Mouse (Mus musculus) hindbrain, embryonic 10.5 days (tissue): Measurements from ENCODE around the gene Gm49325. TPM values are rescaled to one million over a fixed set of nuclear protein-coding genes. Genes with fewer than 3 reads are reported as not detected.

ENCODE experiments used
- DNase-seq: peaks from one replicate; pipeline ENCODE4 v3.0.0-alpha.2; 2017; ENCODE audit warnings: low spot score
- H3K27ac ChIP-seq: fragments of 300-500 bp; sonication (generic); 2 replicates; pipeline ENCODE4 v1.5.1; 2016; ENCODE audit warnings: mild to moderate bottlenecking, moderate library complexity
- H3K27me3 ChIP-seq: fragments of 300-500 bp; sonication (generic); 2 replicates; pipeline ENCODE4 v1.6.1; 2016; ENCODE audit warnings: mild to moderate bottlenecking; ENCODE audit not compliant: poor library complexity, insufficient read depth, severe bottlenecking
- H3K36me3 ChIP-seq: fragments of 300-500 bp; sonication (generic); 2 replicates; pipeline ENCODE4 v1.6.1; 2016; ENCODE audit warnings: mild to moderate bottlenecking, moderate library complexity
- H3K4me1 ChIP-seq: fragments of 300-500 bp; sonication (generic); replicated peaks from 2 replicates; pipeline ENCODE4 v1.6.1; 2016; ENCODE audit warnings: mild to moderate bottlenecking
- H3K4me3 ChIP-seq: fragments of 300-500 bp; sonication (generic); 2 replicates; pipeline ENCODE4 v1.5.1; 2016; ENCODE audit warnings: mild to moderate bottlenecking, moderate library complexity
- H3K9me3 ChIP-seq: fragments of 300-500 bp; sonication (generic); 2 replicates; pipeline ENCODE4 v1.6.1; 2016; ENCODE audit warnings: mild to moderate bottlenecking, moderate library complexity
- WGBS: fragments of 180-500 bp; shearing (Covaris S2); methylation state at CpG from one replicate; pipeline ENCODE4 v1.1.7; 2016; 5-methylcytosine and 5-hydroxymethylcytosine counted together
- polyA plus RNA-seq: library from polyadenylated mRNA; unstranded; fragments of >200 nt; fragmentation: Nextera tagmentation; extraction: Ambion mirVana; gene quantifications from 2 replicates; pipeline ENCODE4 v1.2.1, GENCODE M21; 2016

The Gm49325 gene
- polyA plus RNA-seq, 1 experiment from 2014 or later: 4.4 TPM

GRCm38 (mm10) chr10:77580027-77580920 lies 25.7 kb upstream of the Gm49325 start:
- WGBS: 63% methylated on average over 10 of the region's 10 CpGs
- no peaks in the 10 kb centered on the region for H3K27me3 ChIP-seq

GRCm38 (mm10) chr10:77581023-77581407 lies 25.0 kb upstream of the Gm49325 start:
- no peak for DNase-seq
- Histone ChIP-seq H3K36me3 (0 out of 2 replicates have a peak, but pooled peaks cover 4% of the 10 kb centered on the region), H3K27me3 (no peaks in the 10 kb centered on the region), H3K9me3 (no peaks in the 10 kb centered on the region), H3K4me3 (peak overlapping the region; percentile 85), H3K4me1 (peaks cover 31% of the 10 kb centered on the region), H3K27ac (peak overlapping the region; percentile 93)
- WGBS: 11% methylated on average over 8 of the region's 8 CpGs

More at GRCm38 (mm10) chr10:77580027-77580920, 25.7 kb upstream of the Gm49325 start:
- no peaks in the 10 kb centered on the region for H3K36me3 ChIP-seq
- H3K27ac ChIP-seq: 0 out of 2 replicates have a peak overlapping the region, but pooled peaks have one; percentile 93
- no peaks in the 10 kb centered on the region for H3K9me3 ChIP-seq
- H3K4me3 ChIP-seq: no peak overlapping the region
- H3K4me1 ChIP-seq: peaks cover 31% of the 10 kb centered on the region
- DNase-seq: no peak

GRCm38 (mm10) chr10:77581408-77582284 lies 24.4 kb upstream of the Gm49325 start, which contains the start of gene Pttg1ip:
Pttg1ip (plus strand) TSS chr10:77581720.
- Histone ChIP-seq H3K27ac (peak within 1 kb of the TSS; percentile 93), H3K36me3 (peaks cover 8% of the 10 kb centered on the region; the same call in 1 of the 2 replicates), H3K4me3 (peak within 1 kb of the TSS; percentile 85), H3K4me1 (peaks cover 31% of the 10 kb centered on the region), H3K27me3 (no peaks in the 10 kb centered on the region), H3K9me3 (no peaks in the 10 kb centered on the region)
- peak; percentile 96 for DNase-seq
- under 1% methylated on average over 64 of the region's 64 CpGs for WGBS

GRCm38 (mm10) chr10:77582285-77582618 lies 23.7 kb upstream of the Gm49325 start:
- no peaks in the 10 kb centered on the region for H3K9me3 ChIP-seq
- H3K36me3 ChIP-seq: peaks cover 14% of the 10 kb centered on the region
- H3K4me1 ChIP-seq: peaks cover 32% of the 10 kb centered on the region
- 9% methylated on average over 8 of the region's 8 CpGs for WGBS
- peak overlapping the region; percentile 93 for H3K27ac ChIP-seq
- peak overlapping the region; percentile 85 for H3K4me3 ChIP-seq
- no peak for DNase-seq
- no peaks in the 10 kb centered on the region for H3K27me3 ChIP-seq

- no peak overlapping the region for H3K4me3 ChIP-seq
- peaks cover 42% of the 10 kb centered on the region for H3K4me1 ChIP-seq
- no peaks in the 10 kb centered on the region for H3K9me3 ChIP-seq
- H3K36me3 ChIP-seq: peaks cover 31% of the 10 kb centered on the region
- DNase-seq: no peak
- WGBS: 78% methylated on average over 10 of the region's 10 CpGs
- H3K27me3 ChIP-seq: no peaks in the 10 kb centered on the region
- no peak overlapping the region for H3K27ac ChIP-seq
Measured at GRCm38 (mm10) chr10:77583795-77584422, 22.1 kb upstream of the Gm49325 start.

DNA sequence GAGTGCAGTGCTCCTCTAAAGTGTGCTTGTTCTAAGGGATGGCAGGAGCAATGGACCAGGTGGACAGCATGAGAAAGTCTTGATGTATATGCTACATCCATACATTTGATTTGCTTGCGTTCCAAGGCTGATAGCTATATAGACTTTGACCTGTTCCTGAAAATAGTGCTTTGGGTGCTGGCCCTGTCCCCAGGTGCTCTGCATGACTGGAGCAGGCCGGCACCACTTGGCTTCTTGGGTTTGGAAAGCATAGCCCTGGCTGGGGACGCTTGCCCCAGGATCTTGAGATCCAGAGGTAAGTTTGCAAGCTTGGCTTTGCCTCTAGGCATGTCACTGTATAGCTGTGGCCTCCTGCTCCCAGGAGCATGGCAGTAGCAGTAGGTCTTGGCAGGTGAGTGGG lies 19.4 kb upstream of the Gm49325 start:
- Histone ChIP-seq H3K36me3 (peaks cover 53% of the 10 kb centered on the region), H3K4me3 (no peak overlapping the region), H3K27ac (no peak overlapping the region), H3K4me1 (peaks cover 43% of the 10 kb centered on the region), H3K9me3 (no peaks in the 10 kb centered on the region), H3K27me3 (no peaks in the 10 kb centered on the region)
- WGBS: 93% methylated on average over 3 of the region's 3 CpGs
- no peak for DNase-seq

DNA sequence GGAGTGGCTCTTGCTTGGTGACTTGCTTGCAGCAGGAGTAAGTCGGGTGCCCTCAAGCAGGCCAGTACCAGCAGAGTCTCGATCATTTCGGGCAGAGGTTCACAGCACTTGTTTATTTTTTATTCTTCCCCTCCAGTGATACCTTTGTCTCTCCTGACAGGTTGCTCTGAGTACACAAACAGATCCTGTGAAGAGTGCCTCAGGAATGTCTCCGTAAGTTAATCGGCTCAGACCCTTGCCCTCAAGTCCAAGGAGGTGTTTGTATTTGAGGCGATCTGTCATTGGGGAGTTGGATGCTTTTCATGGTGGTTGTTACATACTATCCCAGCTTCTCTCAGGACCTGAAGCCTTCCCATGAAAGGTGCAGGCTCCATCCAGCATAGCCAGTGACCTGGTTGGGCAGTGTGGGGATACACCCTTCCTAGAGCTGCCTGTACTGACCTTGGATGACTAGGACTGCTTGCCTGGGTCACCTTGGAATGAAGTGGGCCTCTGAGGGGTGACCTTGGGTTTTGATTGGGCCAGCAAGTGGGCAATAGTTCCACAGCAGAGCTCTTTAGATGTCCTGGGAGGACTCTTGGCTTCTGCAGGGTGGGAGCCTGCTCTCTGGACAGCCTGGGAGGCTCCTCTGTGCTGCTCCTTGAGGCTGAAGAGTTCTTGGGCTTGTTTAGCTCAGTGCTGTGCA lies 18.8 kb upstream of the Gm49325 start:
- H3K27me3 ChIP-seq: no peaks in the 10 kb centered on the region
- peaks cover 58% of the 10 kb centered on the region for H3K36me3 ChIP-seq
- H3K4me3 ChIP-seq: no peak overlapping the region
- no peaks in the 10 kb centered on the region for H3K9me3 ChIP-seq
- H3K27ac ChIP-seq: peak overlapping the region; percentile 29; the same call in 1 of the 2 replicates
- no peak for DNase-seq
- H3K4me1 ChIP-seq: peaks cover 39% of the 10 kb centered on the region
- 90% methylated on average over 6 of the region's 6 CpGs for WGBS

GRCm38 (mm10) chr10:77588036-77588435 lies 18.0 kb upstream of the Gm49325 start:
- Histone ChIP-seq H3K27ac (no peak overlapping the region), H3K4me1 (peaks cover 31% of the 10 kb centered on the region), H3K4me3 (no peak overlapping the region), H3K9me3 (no peaks in the 10 kb centered on the region), H3K27me3 (no peaks in the 10 kb centered on the region), H3K36me3 (peaks cover 66% of the 10 kb centered on the region)
- no peak for DNase-seq
- WGBS: 89% methylated on average over 2 of the region's 2 CpGs

DNA sequence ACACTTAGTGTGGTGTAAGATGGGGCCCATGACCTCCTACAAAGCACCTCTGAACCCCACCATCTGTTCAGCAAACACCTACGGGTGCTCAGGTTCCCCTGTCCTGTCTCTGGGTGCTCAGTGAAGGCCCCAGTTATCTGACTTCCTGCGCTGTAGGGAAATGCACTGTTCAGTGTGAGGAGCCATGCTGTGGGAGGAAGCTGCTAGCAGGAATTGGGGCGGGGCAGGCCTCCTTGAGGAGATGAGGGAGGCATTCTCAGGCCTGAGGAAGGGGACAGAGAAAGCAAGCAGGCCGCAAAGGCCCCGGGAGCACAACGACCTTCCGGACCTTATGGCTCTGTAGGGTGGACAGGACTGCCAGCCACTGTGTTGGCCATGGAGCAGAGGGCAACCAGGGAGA lies 16.9 kb upstream of the Gm49325 start:
- Histone ChIP-seq H3K4me3 (no peak overlapping the region), H3K27ac (peak overlapping the region; percentile 23; the same call in 1 of the 2 replicates), H3K36me3 (peaks cover 77% of the 10 kb centered on the region), H3K27me3 (no peaks in the 10 kb centered on the region), H3K4me1 (peaks cover 22% of the 10 kb centered on the region), H3K9me3 (no peaks in the 10 kb centered on the region)
- WGBS: 81% methylated on average over 7 of the region's 7 CpGs
- DNase-seq: no peak

DNA sequence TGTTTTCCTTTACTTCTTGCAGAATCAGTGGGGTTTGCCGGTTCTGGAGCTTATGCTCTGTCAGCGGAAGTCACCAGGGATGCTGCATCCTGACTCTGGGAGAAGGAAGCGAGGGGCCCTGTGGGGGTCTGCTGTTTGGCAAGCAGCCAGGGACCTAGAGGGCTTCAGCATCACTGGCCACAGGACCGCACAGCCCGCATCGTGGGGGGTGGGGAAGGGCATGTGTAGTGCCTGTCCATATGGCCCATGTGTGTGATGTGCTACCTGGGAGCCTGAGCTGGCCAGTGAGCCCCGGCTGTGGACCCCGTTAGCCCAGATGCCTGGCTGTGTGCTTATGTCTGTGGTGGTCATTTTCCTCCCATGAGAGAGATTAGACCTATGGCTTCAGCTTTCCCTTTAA lies 16.2 kb upstream of the Gm49325 start:
- Histone ChIP-seq H3K36me3 (peaks cover 83% of the 10 kb centered on the region), H3K27me3 (no peaks in the 10 kb centered on the region), H3K9me3 (no peaks in the 10 kb centered on the region), H3K4me3 (no peak overlapping the region), H3K27ac (no peak overlapping the region), H3K4me1 (peaks cover 21% of the 10 kb centered on the region; the same call in 1 of the 2 replicates)
- DNase-seq: no peak
- WGBS: 89% methylated on average over 8 of the region's 8 CpGs

DNA sequence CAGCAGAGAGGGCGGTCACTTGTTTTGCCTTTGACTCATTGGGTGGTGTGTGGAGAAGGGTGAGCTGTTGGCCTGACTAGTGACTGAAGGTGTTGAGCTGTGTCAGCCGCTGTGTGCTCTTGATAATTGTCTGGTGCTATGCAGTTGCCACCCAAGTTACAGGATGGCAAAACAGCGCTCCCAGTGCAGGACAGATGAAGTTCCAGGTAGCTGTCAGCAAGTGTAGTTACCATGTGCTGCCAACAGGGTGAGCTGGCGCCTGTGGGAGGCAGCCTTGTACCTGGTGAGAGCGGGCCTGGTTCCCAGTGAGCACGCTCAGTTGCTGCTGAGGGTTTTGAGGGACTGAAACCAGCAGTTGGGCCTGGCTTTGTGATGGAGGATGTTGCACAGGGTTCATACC lies 15.2 kb upstream of the Gm49325 start:
- H3K27ac ChIP-seq: no peak overlapping the region
- no peaks in the 10 kb centered on the region for H3K27me3 ChIP-seq
- DNase-seq: peak; percentile 61
- no peak overlapping the region for H3K4me3 ChIP-seq
- H3K9me3 ChIP-seq: no peaks in the 10 kb centered on the region
- peaks cover 92% of the 10 kb centered on the region for H3K36me3 ChIP-seq
- 47% methylated on average over 6 of the region's 6 CpGs for WGBS
- H3K4me1 ChIP-seq: peaks cover 21% of the 10 kb centered on the region; the same call in 1 of the 2 replicates

DNA sequence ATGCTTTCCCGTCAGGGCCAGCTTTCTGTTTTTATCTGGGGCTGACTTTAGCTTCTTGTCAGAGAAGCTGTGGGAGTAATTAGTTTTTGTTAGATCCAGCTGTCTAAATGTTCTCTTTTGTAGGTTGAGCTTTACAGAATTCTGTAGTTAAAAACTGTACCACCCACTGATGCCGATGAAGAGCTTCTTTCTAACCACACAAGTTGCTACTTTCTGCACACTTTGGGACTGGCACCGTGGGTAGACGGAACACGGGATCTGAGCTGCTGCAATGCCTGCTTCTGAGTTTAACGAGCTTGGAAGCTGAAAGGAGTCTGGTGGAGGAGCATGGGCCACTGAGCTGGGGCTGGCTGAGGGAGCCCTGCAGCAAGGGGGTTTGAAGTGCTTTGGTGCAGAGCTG lies 14.5 kb upstream of the Gm49325 start:
- DNase-seq: no peak
- H3K27me3 ChIP-seq: no peaks in the 10 kb centered on the region
- H3K4me1 ChIP-seq: peaks cover 21% of the 10 kb centered on the region; the same call in 1 of the 2 replicates
- H3K27ac ChIP-seq: no peak overlapping the region
- peaks cover 94% of the 10 kb centered on the region for H3K36me3 ChIP-seq
- 88% methylated on average over 6 of the region's 6 CpGs for WGBS
- no peak overlapping the region for H3K4me3 ChIP-seq
- H3K9me3 ChIP-seq: no peaks in the 10 kb centered on the region
